Mouse (Mus musculus): ENCODE data around the gene Mrps35.

The Mrps35 gene

GRCm38 (mm10) chr6:147030096-147030885 is 12.3 kb upstream of the Mrps35 start:
- no peak for DNase-seq

GRCm38 (mm10) chr6:147032303-147032925 is 10.2 kb upstream of the Mrps35 start, which contains the start of gene Rep15:
Rep15 (plus strand) TSS chr6:147032584.
- DNase-seq = no peak

DNA sequence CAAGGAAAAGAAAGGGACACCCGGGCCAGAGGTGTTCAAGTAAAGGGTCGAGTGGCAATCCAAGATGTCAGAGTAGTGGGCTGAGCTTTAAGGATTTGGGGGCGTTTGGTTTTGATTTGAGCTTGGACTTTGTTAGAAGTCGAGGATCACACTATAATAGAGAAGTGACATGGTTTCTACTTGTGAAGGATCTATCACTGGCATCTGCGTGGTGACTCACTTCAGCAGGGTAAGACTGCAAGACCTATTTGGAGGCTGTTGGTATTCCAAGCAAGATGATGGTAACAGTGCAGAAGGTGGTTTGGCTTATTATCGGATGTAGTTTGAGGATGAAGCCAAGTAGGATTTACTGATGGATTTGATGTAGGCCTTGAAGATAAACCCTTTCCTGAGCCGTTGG is 1.1 kb downstream of the Mrps35 start:
- no peak for DNase-seq

DNA sequence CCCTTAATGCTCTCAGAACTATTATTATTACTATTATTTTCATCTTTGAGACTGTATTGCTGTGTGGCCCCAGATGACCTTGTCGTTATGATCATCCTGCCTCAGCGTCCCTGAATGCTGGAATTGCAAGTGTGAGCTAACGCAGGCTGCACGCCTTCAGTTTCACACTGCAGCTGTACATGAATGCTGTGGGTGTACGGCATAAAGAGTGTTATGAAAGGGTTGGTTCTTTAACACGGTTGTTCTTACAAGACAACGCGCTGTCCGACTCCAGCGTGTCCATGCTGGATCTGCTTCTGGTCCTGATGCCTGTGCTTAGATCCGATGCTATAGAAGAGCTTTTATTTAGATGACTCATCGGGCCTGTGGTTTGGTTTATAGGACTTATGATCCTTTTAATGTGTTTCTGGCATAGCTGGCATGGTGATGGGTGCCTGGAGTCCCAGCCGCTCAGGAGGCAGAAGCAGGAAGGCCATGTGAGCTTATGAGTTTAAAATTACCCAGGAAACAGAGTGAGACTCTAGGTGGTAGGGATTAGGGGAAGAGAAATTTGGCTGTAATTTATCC is 6.8 kb downstream of the Mrps35 start:
- no peak for DNase-seq

DNA sequence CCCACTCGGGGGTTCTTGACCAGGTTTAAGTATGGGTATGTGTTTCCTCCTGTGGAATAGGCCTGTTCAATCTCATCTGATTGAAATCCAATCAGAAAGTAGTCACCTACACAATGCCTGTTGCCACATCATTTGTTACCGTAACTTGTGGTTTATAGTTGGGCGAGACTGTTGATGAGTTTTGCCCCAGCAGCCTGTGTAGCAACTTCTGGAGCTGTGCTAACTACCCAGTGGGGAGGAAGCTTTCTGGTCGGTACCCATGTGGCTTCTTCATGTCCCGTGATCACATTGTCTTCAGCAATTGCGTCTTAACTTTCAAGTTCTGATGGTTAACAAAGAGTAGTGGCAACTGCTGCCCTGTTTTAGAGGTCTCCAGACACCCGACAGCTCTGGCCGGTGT is 9.1 kb downstream of the Mrps35 start:
- no peak for DNase-seq

- DNase-seq = no peak
These were observed 9.9 kb downstream of the Mrps35 start for GRCm38 (mm10) chr6:147052440-147052839.

GRCm38 (mm10) chr6:147053785-147054646 is 11.5 kb downstream of the Mrps35 start:
- no peak for DNase-seq

GRCm38 (mm10) chr6:147055374-147055977 is 12.9 kb downstream of the Mrps35 start:
- no peak for DNase-seq

DNA sequence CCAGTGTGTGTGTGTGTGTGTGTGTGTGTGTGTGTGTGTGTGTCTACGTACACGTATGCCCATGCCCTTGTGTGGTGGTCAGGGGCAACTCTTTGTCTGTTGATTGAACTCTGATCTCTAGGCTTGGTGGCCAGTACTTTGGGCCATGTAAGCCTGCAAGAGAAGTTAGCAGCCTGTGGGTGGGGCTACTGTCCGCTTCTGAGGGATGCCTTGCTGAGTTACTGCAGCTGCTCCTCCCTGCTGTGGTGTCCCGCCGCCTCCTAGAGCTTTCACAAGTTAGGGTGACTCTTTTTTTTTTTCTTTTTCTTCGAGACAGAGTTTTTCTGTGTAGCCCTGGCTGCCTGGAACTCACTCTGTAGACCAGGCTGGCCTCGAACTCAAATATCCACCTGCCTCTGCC is 16.8 kb downstream of the Mrps35 start:
- peak; percentile 36 for DNase-seq

- no peak for DNase-seq
These were observed 19.1 kb downstream of the Mrps35 start for GRCm38 (mm10) chr6:147061630-147062029.

- DNase-seq = no peak
These were observed 19.5 kb downstream of the Mrps35 start for GRCm38 (mm10) chr6:147062034-147062433.

GRCm38 (mm10) chr6:147062694-147063093 is 20.1 kb downstream of the Mrps35 start:
- DNase-seq = no peak

GRCm38 (mm10) chr6:147064226-147064943 is 21.8 kb downstream of the Mrps35 start:
- DNase-seq = no peak

GRCm38 (mm10) chr6:147064944-147065261 is 22.3 kb downstream of the Mrps35 start:
- no peak for DNase-seq

- peak; percentile 20 for DNase-seq
These were observed 33.3 kb downstream of the Mrps35 start for GRCm38 (mm10) chr6:147075808-147076387.

- no peak for DNase-seq
These were observed 34.3 kb downstream of the Mrps35 start for GRCm38 (mm10) chr6:147076878-147077277.

DNA sequence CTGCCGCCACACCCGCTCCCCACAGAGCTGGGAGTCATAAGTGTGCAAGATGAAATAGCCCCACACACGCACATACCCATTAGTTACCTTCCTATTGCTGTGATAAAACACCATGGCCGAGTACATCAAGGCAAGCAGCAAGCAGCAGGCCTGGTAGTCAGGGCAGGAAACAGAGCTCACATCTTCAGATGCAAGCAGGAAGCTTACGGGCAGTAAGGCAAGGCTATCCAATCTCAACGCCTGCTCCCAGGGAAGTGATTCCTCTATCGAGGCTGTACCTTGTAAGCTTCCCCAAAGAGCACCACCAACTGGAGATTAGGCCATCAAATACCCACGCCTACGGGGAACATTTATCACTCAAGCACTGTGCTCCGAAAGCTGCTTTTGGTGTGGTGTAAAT is 37.4 kb downstream of the Mrps35 start:
- no peak for DNase-seq

DNA sequence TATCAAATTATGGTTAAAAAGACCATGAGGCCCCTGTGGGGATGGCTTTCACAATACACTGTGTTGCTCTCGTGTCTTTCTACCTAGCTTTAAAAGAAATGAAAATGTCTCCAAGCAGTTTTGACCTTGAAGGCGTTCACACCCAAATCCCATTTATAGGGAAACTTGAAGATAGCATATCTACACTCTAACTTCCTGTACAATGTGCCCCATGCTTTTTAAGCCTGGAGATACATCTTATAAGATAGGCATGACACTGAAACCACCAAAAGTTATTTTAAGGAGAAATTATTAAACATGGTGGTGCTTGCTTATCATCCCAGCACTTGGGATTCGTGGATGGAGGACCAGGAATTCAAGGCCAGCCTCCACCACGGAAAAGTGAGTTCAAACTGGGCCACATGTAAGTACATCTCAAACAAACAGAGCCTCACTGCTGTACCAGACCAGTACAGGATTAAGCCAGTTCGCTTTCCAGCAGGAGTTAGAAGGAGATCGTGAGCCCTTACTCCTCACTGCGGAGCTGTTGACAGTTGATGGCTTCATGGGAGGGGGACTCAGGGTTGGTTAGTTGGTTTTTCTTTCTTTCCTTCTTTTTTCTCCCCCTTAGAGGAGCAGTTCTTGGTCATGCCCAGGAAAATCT is 43.0 kb downstream of the Mrps35 start:
- no peak for DNase-seq

GRCm38 (mm10) chr6:147086594-147087225 is 44.1 kb downstream of the Mrps35 start, which contains the start of gene Mansc4:
Mansc4 (minus strand) TSS chr6:147087032.
- peak; percentile 36 for DNase-seq

DNA sequence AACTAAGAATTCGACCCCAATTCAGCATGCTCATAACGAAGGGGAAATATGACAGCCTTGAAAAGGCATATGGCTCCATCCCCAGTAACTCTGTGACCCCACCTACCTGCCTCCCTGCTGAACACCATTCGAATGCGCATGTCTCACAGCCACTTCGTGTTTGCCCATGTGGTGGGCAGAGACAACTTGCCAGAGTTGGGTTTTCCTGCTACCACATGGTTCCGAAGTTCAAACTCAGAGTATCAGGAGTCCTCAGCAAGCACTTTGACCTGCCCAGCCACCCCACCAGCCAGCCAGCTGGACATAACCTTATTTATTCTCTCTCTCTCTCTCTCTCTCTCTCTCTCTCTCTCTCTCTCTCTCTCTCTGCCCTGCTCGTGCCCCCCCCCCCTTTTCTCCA is 45.2 kb downstream of the Mrps35 start:
- DNase-seq = no peak

- no peak for DNase-seq
These were observed 46.0 kb downstream of the Mrps35 start for GRCm38 (mm10) chr6:147088517-147088916.
